Mouse (Mus musculus) liver, embryonic 14.5 days (tissue): ENCODE data around the gene Ago4. TPM values are rescaled to one million over a fixed set of nuclear protein-coding genes. Genes with fewer than 3 reads are reported as not detected.

Experiments used
- ATAC-seq: fragments of 200-750 bp; cut with Nextera tagmentation; 2 replicates; pipeline ENCODE4 v1.8.0; 2017; ENCODE audit warnings: moderate number of reproducible peaks, mild to moderate bottlenecking, moderate library complexity; ENCODE audit not compliant: insufficient read depth
- DNase-seq, 3 experiments: peaks; one replicate each; pipeline ENCODE4 v3.0.0-alpha.2; 2012 to 2013; ENCODE audit warnings: low read depth in 3 of 3, low spot score in 3 of 3
- H3K27ac ChIP-seq: fragments of 300-500 bp; sonication (generic); 2 replicates; pipeline ENCODE4 v1.5.1; 2014; ENCODE audit warnings: moderate library complexity, mild to moderate bottlenecking, control low read depth, inconsistent platforms
- H3K27me3 ChIP-seq: fragments of 300-500 bp; sonication (generic); 2 replicates; pipeline ENCODE4 v1.6.1; 2014; ENCODE audit warnings: mild to moderate bottlenecking, low read length, moderate library complexity; ENCODE audit not compliant: control insufficient read depth, insufficient read depth
- H3K36me3 ChIP-seq: fragments of 300-500 bp; sonication (generic); replicated peaks from 2 replicates; pipeline ENCODE4 v1.6.1; 2014; ENCODE audit warnings: low read depth; ENCODE audit not compliant: control insufficient read depth, insufficient read depth
- H3K4me1 ChIP-seq, 2 experiments: fragments of 200-500 bp in 1 of 2; fragments of 300-500 bp in 1 of 2; sonication (generic) in 1 of 2; replicated peaks; 2 replicates each; pipeline ENCODE4 v1.6.1; 2012 to 2014; ENCODE audit warnings: antibody characterized with exemption in 1 of 2, inconsistent platforms in 1 of 2, low read length in 1 of 2; ENCODE audit not compliant: control insufficient read depth in 2 of 2, insufficient read depth in 2 of 2
- H3K4me2 ChIP-seq: fragments of 300-500 bp; sonication (generic); 2 replicates; pipeline ENCODE4 v1.6.1; 2014; ENCODE audit warnings: low read depth, mild to moderate bottlenecking, control low read depth, moderate library complexity
- H3K4me3 ChIP-seq, 2 experiments: fragments of 200-500 bp in 1 of 2; fragments of 300-500 bp in 1 of 2; sonication (generic) in 1 of 2; 2 replicates each; pipeline ENCODE4 v1.5.1; 2012 to 2014; ENCODE audit warnings: low read depth in 2 of 2, low read length in 2 of 2, mild to moderate bottlenecking in 2 of 2, control low read depth in 1 of 2, inconsistent platforms in 1 of 2, moderate library complexity in 1 of 2; ENCODE audit not compliant: insufficient read depth in 1 of 2
- H3K9ac ChIP-seq: fragments of 300-500 bp; sonication (generic); replicated peaks from 2 replicates; pipeline ENCODE4 v1.6.1; 2014; ENCODE audit warnings: mild to moderate bottlenecking, control low read depth, moderate library complexity
- H3K9me3 ChIP-seq: fragments of 300-500 bp; sonication (generic); 2 replicates; pipeline ENCODE4 v1.6.1; 2016; ENCODE audit warnings: low read length, mixed read lengths; ENCODE audit not compliant: control insufficient read depth
- CTCF ChIP-seq: IDR thresholded peaks from 2 replicates; pipeline ENCODE4 v1.5.1; 2016; ENCODE audit warnings: antibody characterized with exemption, low read depth, control low read depth
- EP300 ChIP-seq: IDR thresholded peaks from 2 replicates; pipeline ENCODE4 v1.6.1; 2016; ENCODE audit warnings: antibody characterized with exemption, low read depth
- WGBS: fragments of 180-500 bp; shearing (Covaris S2); extraction: QIAGEN DNeasy Blood & Tissue Kit; methylation state at CpG from one replicate; pipeline ENCODE4 v1.1.7; 2014; ENCODE audit not compliant: insufficient replicate concordance; 5-methylcytosine and 5-hydroxymethylcytosine counted together
- polyA plus RNA-seq, 2 experiments: library from polyadenylated mRNA; depleted of rRNA in 1 of 2; stranded (reverse) in 1 of 2; unstranded in 1 of 2; fragments of >200 nt; fragmentation: Nextera tagmentation in 1 of 2; extraction: Ambion mirVana in 1 of 2; gene quantifications; 2 replicates each; pipeline versions ENCODE4 v1.2.1 to v1.2.3; 2012 to 2014

Gene Ago4
- polyA plus RNA-seq, 2 experiments = 0.17 to 0.20 TPM

- Histone ChIP-seq H3K4me3 (no peak overlapping the region), H3K36me3 (no peaks in the 10 kb centered on the region), H3K27ac (no peak overlapping the region), H3K27me3 (no peaks in the 10 kb centered on the region), H3K9me3 (no peaks in the 10 kb centered on the region), H3K4me2 (no peak overlapping the region), H3K4me1 (no peaks in the 10 kb centered on the region; a peak in 1 of 4 replicates), H3K9ac (no peak overlapping the region)
- WGBS = 67% methylated on average over 5 of the region's 5 CpGs
- TF ChIP-seq EP300 = no peak
- TF ChIP-seq CTCF = no peak
- ATAC-seq = no peak
- DNase-seq = no peak
These were observed 51.8 kb downstream of the Ago4 start for GRCm38 (mm10) chr4:126481461-126481860.

- ATAC-seq (no peak), DNase-seq (no peak)
- H3K9me3 ChIP-seq = no peaks in the 10 kb centered on the region
- H3K27ac ChIP-seq = no peak overlapping the region
- H3K4me3 ChIP-seq = no peak overlapping the region
- WGBS = 41% methylated on average over 3 of the region's 3 CpGs
- no peak overlapping the region for H3K9ac ChIP-seq
- H3K27me3 ChIP-seq = no peaks in the 10 kb centered on the region
- no peak overlapping the region for H3K4me2 ChIP-seq
- no peak for TF ChIP-seq CTCF
- no peak for TF ChIP-seq EP300
- no peaks in the 10 kb centered on the region for H3K36me3 ChIP-seq
- H3K4me1 ChIP-seq = no peaks in the 10 kb centered on the region; a peak in 1 of 4 replicates
These were observed 53.0 kb downstream of the Ago4 start for GRCm38 (mm10) chr4:126480288-126480687.

GRCm38 (mm10) chr4:126473031-126473430 is 60.2 kb downstream of the Ago4 start:
- no peak for DNase-seq
- no peaks in the 10 kb centered on the region for H3K36me3 ChIP-seq
- 43% methylated on average over 5 of the region's 5 CpGs for WGBS

GRCm38 (mm10) chr4:126469334-126469733 is 63.9 kb downstream of the Ago4 start:
- Histone ChIP-seq H3K9ac (no peak overlapping the region), H3K27me3 (no peaks in the 10 kb centered on the region), H3K9me3 (no peaks in the 10 kb centered on the region), H3K27ac (no peak overlapping the region), H3K4me1 (peaks cover 4 to 31% of the 10 kb centered on the region in 2 experiments; a peak in 3 of 4 replicates), H3K36me3 (no peaks in the 10 kb centered on the region), H3K4me2 (no peak overlapping the region), H3K4me3 (no peak overlapping the region)
- TF ChIP-seq CTCF (no peak), EP300 (no peak)
- no peak for DNase-seq
- WGBS = 35% methylated on average over 1 of the region's 1 CpGs
- ATAC-seq = no peak

More at GRCm38 (mm10) chr4:126473031-126473430, 60.2 kb downstream of the Ago4 start:
- no peak for ATAC-seq
- Histone ChIP-seq H3K27ac (no peak overlapping the region), H3K4me1 (peaks cover 0 to 3% of the 10 kb centered on the region in 2 experiments; a peak in 2 of 4 replicates), H3K27me3 (no peaks in the 10 kb centered on the region), H3K4me2 (no peak overlapping the region), H3K9me3 (no peaks in the 10 kb centered on the region), H3K9ac (no peak overlapping the region), H3K4me3 (no peak overlapping the region)
- TF ChIP-seq EP300 (no peak), CTCF (no peak)

GRCm38 (mm10) chr4:126468925-126469324 is 64.3 kb downstream of the Ago4 start:
- H3K4me2 ChIP-seq = peak overlapping the region; percentile 85
- no peaks in the 10 kb centered on the region for H3K9me3 ChIP-seq
- H3K4me1 ChIP-seq = peaks cover 4 to 34% of the 10 kb centered on the region in 2 experiments; a peak in 3 of 4 replicates
- 0 out of 2 replicates have a peak, but pooled peaks have one; percentile 6 for TF ChIP-seq EP300
- TF ChIP-seq CTCF = no peak
- peak overlapping the region; percentile 51; the same call in 1 of the 2 replicates for H3K9ac ChIP-seq
- no peaks in the 10 kb centered on the region for H3K27me3 ChIP-seq
- peak overlapping the region; percentile 14 to 81; a peak in 3 of 4 replicates for H3K4me3 ChIP-seq
- DNase-seq = peak in 2 of 3 experiments; percentile 24 to 36
- WGBS = under 1% methylated on average over 8 of the region's 8 CpGs
- no peaks in the 10 kb centered on the region for H3K36me3 ChIP-seq
- H3K27ac ChIP-seq = peak overlapping the region; percentile 15; the same call in 1 of the 2 replicates
- peak; percentile 42; the same call in 1 of the 2 replicates for ATAC-seq
